Mouse (Mus musculus) embryonic facial prominence, embryonic 13.5 days (tissue): ENCODE results near the gene Camsap1. TPM values are rescaled to one million over a fixed set of nuclear protein-coding genes. Genes with fewer than 3 reads are reported as not detected.

Experiments
- ATAC-seq: fragments of 200-750 bp; cut with Nextera tagmentation; 2 replicates; pipeline ENCODE4 v1.8.0; 2017; ENCODE audit warnings: low read depth; ENCODE audit not compliant: insufficient number of reproducible peaks, insufficient read depth, low FRiP score, low TSS enrichment
- H3K27ac ChIP-seq: fragments of 300-500 bp; sonication (generic); 2 replicates; pipeline ENCODE4 v1.5.1; 2015; ENCODE audit warnings: moderate library complexity, mild to moderate bottlenecking, inconsistent platforms
- H3K27me3 ChIP-seq: fragments of 300-500 bp; sonication (generic); 2 replicates; pipeline ENCODE4 v1.6.1; 2015; ENCODE audit warnings: mild to moderate bottlenecking, inconsistent platforms
- H3K36me3 ChIP-seq: fragments of 300-500 bp; sonication (generic); 2 replicates; pipeline ENCODE4 v1.6.1; 2015; ENCODE audit warnings: mild to moderate bottlenecking, inconsistent platforms
- H3K4me1 ChIP-seq: fragments of 300-500 bp; sonication (generic); 2 replicates; pipeline ENCODE4 v1.6.1; 2015; ENCODE audit warnings: inconsistent platforms
- H3K4me2 ChIP-seq: fragments of 300-500 bp; sonication (generic); 2 replicates; pipeline ENCODE4 v1.6.1; 2015; ENCODE audit warnings: moderate library complexity, mild to moderate bottlenecking, inconsistent platforms
- H3K4me3 ChIP-seq: fragments of 300-500 bp; sonication (generic); 2 replicates; pipeline ENCODE4 v1.5.1; 2015; ENCODE audit warnings: mild to moderate bottlenecking, inconsistent platforms
- H3K9ac ChIP-seq: fragments of 300-500 bp; sonication (generic); 2 replicates; pipeline ENCODE4 v1.6.1; 2015; ENCODE audit warnings: mild to moderate bottlenecking, inconsistent platforms
- H3K9me3 ChIP-seq: fragments of 300-500 bp; sonication (generic); 2 replicates; pipeline ENCODE4 v1.6.1; 2016; ENCODE audit warnings: inconsistent platforms
- WGBS: fragments of 180-500 bp; shearing (Covaris S2); methylation state at CpG from one replicate; pipeline ENCODE4 v1.1.7; 2015; ENCODE audit warnings: mixed read lengths; 5-methylcytosine and 5-hydroxymethylcytosine counted together
- polyA plus RNA-seq: library from polyadenylated mRNA; unstranded; fragments of >200 nt; fragmentation: Nextera tagmentation; extraction: Ambion mirVana; gene quantifications from 2 replicates; pipeline ENCODE4 v1.2.1, GENCODE M21; 2015

The Camsap1 gene
- polyA plus RNA-seq, 1 experiment from 2014 or later: 15.0 TPM

DNA sequence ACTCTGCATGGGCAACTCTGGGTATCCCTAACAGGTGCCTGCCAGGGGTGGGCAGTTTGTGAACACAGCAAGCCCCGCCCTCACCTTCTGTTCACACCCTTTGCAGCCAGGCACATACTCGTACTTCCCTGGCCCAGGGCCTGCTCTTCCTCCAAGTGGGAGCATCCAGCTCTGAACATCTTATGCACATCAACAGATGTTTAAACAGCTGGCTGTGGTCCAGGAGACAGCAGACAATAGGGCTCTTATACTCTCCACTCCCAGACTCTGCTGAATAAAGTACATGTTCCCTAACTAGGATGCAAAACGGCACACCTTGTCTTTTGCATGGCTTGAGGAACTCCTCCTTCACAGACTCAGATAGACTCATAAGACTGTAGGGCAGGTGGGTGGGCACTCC lies 63.1 kb downstream of the Camsap1 start:
- H3K4me3 ChIP-seq: no peak overlapping the region
- no peak for ATAC-seq
- 51% methylated on average over 3 of the region's 3 CpGs for WGBS

DNA sequence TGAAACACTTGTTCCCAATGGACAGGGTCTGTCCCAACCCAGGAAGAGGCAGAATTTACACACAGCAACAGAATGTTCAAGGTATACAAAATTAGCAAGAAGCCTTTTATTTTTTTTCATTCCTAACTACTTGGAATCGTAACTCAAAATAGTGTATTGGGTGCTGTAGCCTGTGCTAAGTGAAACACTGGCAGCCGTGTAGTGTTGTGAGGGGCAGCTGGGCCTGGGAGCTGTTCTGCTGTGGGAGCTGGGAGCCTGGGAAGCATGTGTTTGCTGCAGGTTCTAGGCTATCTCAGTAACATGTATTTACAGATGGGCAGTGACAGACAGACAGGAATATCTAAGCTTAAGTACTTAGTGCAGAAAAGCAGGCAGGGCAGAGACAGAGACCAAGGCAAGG lies 64.7 kb downstream of the Camsap1 start:
- 86% methylated on average over 2 of the region's 2 CpGs for WGBS
- H3K27ac ChIP-seq: no peak overlapping the region
- no peak overlapping the region for H3K9ac ChIP-seq
- H3K36me3 ChIP-seq: no peaks in the 10 kb centered on the region
- no peak for ATAC-seq
- no peaks in the 10 kb centered on the region for H3K9me3 ChIP-seq
- H3K4me3 ChIP-seq: no peak overlapping the region
- no peak overlapping the region for H3K4me2 ChIP-seq
- H3K4me1 ChIP-seq: peaks cover 6% of the 10 kb centered on the region; the same call in 1 of the 2 replicates
- H3K27me3 ChIP-seq: no peaks in the 10 kb centered on the region

More for the DNA sequence above, 63.1 kb downstream of the Camsap1 start:
- no peak overlapping the region for H3K4me2 ChIP-seq
- no peak overlapping the region for H3K27ac ChIP-seq
- peaks cover 15% of the 10 kb centered on the region for H3K36me3 ChIP-seq
- no peak overlapping the region for H3K9ac ChIP-seq
- no peaks in the 10 kb centered on the region for H3K9me3 ChIP-seq
- peaks cover 6% of the 10 kb centered on the region; the same call in 1 of the 2 replicates for H3K4me1 ChIP-seq
- no peaks in the 10 kb centered on the region for H3K27me3 ChIP-seq

DNA sequence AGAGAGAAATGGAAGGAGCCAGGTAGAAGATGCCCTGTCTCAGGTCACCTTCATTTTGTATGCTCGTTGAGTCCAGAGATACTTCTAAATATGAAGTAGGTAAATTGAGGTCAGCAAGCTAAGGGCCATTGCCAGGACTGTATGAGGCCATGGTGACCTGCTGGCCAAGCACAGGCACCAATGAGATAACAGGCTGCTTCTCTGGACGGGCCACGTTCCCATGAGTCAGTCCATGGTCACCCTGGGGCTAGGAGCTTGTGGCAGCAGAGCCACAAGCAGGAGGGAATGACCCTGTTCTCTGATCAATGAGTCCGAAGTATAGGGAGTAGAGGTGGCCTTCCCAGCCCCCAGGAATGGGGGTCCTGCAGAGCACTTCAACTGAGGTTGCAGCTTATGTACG lies 68.3 kb downstream of the Camsap1 start:
- H3K4me1 ChIP-seq: no peaks in the 10 kb centered on the region; the same call in 1 of the 2 replicates
- H3K9me3 ChIP-seq: no peaks in the 10 kb centered on the region
- no peaks in the 10 kb centered on the region for H3K27me3 ChIP-seq
- no peak for ATAC-seq
- no peak overlapping the region for H3K4me3 ChIP-seq
- H3K27ac ChIP-seq: no peak overlapping the region
- H3K4me2 ChIP-seq: no peak overlapping the region
- H3K36me3 ChIP-seq: no peaks in the 10 kb centered on the region
- no peak overlapping the region for H3K9ac ChIP-seq
- 83% methylated on average over 5 of the region's 5 CpGs for WGBS

DNA sequence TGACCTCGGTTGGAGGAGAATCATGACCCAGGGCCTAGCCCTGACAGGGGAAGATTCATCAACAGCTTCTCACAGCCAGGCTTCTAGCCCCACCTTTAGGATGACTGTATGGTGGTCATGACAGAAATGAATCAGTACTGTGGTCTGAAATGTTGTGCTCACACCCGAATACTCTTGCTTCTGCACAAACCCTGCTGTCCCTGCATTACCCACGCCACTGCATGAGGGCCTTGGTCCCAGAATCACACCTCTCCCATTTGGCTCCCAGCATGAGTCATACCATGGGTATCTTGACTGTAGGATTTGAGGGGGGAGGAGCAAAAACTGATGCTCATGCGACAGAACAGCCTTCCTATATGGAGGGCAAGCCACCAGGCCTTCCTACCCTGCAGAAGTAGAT lies 68.9 kb downstream of the Camsap1 start:
- no peaks in the 10 kb centered on the region for H3K36me3 ChIP-seq
- H3K4me2 ChIP-seq: no peak overlapping the region
- WGBS: 82% methylated on average over 4 of the region's 4 CpGs
- H3K9me3 ChIP-seq: no peaks in the 10 kb centered on the region
- no peaks in the 10 kb centered on the region for H3K4me1 ChIP-seq
- no peaks in the 10 kb centered on the region for H3K27me3 ChIP-seq
- no peak overlapping the region for H3K9ac ChIP-seq
- no peak overlapping the region for H3K4me3 ChIP-seq
- ATAC-seq: no peak
- H3K27ac ChIP-seq: no peak overlapping the region

DNA sequence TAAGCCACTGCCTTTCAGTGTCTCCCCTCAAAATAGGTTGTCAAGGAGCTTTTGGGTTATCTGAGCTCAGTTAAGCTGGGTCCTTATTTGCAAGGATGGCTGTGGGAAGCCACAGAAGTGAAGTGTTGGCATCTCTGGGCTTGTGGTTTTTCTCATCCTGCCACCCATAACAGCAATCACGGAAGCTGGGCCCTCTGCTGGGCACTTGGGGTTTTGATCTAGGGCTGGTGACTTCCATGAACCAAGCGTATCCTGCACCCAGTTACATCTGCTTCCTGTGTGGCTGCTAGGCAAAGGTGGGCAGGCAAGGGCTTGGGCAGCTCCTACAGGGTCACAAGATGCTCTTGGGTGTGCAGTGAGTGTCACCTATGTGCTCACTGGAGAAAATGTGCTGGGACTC lies 69.8 kb downstream of the Camsap1 start:
- Histone ChIP-seq H3K36me3 (no peaks in the 10 kb centered on the region), H3K27me3 (no peaks in the 10 kb centered on the region), H3K9me3 (no peaks in the 10 kb centered on the region), H3K27ac (no peak overlapping the region), H3K4me3 (no peak overlapping the region), H3K9ac (no peak overlapping the region), H3K4me1 (no peaks in the 10 kb centered on the region), H3K4me2 (no peak overlapping the region)
- ATAC-seq: no peak
- 47% methylated on average over 2 of the region's 2 CpGs for WGBS

DNA sequence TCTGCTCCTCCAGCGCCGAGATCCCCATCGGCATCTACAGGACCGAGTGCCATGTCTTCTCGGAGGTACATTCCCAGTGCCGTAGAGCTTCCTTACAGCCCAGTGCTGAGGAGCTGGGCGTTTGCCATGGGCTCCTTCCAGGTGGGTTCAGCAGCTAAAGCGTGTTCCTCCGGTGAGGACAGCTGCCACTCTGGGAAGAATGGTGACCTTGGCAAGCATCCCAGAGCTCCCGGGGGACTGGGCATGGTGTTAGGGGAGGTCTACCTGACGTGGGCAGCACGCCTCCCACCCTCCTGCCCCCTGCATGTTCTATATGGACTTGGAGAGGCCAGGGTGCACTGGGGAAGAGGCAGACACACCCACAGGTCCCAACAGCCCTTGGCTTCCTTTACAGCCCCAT lies 73.2 kb downstream of the Camsap1 start:
- Histone ChIP-seq H3K27ac (no peak overlapping the region), H3K36me3 (no peaks in the 10 kb centered on the region), H3K4me3 (no peak overlapping the region), H3K9me3 (no peaks in the 10 kb centered on the region), H3K4me1 (no peaks in the 10 kb centered on the region), H3K27me3 (no peaks in the 10 kb centered on the region), H3K4me2 (no peak overlapping the region), H3K9ac (no peak overlapping the region)
- no peak for ATAC-seq
- 80% methylated on average over 12 of the region's 12 CpGs for WGBS

DNA sequence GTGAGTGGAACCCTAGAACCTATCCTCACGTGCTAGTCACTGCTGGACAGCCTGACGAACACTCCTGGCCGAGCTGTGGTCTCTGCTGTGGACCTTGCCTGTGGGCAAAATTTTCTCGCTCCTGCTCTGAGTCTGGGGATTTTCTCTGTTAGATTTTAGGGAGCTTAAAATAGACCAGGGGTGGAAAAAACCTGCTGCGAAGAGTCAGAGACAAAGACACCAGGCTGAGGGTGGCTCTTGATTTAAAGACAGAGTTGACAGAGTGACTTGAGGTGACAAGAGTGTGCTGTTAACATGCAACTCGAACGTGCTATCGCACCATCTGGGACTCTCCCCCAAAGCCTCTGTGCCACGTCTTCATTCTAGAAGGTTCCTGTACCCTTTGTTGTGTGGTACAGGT lies 84.1 kb downstream of the Camsap1 start:
- Histone ChIP-seq H3K4me2 (no peak overlapping the region), H3K9me3 (no peaks in the 10 kb centered on the region), H3K27ac (no peak overlapping the region), H3K4me1 (no peaks in the 10 kb centered on the region), H3K36me3 (no peaks in the 10 kb centered on the region), H3K27me3 (no peaks in the 10 kb centered on the region), H3K4me3 (no peak overlapping the region), H3K9ac (no peak overlapping the region)
- ATAC-seq: no peak
- WGBS: 75% methylated on average over 9 of the region's 9 CpGs

DNA sequence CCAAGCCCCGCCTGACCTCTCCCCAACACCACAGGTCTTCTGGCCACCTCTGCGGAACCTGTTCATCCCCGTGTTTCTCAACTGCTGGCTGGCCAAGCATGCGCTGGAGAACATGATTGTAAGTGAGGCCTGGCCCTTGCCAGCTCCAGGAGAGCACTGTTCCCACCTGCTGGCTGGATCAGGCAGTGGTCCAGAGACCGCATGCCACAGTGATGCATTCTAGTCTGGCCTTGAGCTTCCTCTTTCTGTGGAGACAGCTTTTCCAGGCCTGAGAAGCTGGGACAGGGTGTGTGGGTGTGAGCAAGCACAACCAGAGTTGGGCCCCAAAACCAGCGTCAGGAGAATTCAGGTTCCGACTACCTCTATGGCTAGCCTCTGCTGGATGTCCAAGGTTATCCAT lies 90.6 kb downstream of the Camsap1 start:
- Histone ChIP-seq H3K36me3 (no peaks in the 10 kb centered on the region), H3K27ac (no peak overlapping the region), H3K9ac (no peak overlapping the region), H3K4me3 (no peak overlapping the region), H3K4me1 (no peaks in the 10 kb centered on the region), H3K27me3 (no peaks in the 10 kb centered on the region), H3K9me3 (no peaks in the 10 kb centered on the region), H3K4me2 (no peak overlapping the region)
- WGBS: 81% methylated on average over 7 of the region's 7 CpGs
- no peak for ATAC-seq

DNA sequence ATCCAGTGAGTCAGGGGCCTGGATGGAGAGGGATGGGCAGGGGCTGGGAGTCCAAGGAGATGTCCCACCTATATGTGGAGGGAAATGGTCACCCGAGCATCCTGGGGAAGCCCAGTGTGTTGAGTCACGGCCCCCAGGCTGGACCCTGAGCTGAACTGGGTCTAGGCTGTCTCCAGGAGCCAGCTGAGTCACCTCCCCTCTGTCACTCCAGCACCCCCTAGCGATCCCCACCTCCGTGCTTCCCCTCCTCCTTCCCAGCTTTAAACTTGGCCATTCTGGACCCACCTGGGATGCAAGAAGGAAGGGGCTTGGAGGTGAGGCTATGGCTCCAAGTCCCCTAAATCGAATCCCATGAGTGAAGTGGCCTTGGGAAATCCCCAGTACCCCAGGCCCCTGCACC lies 94.9 kb downstream of the Camsap1 start:
- Histone ChIP-seq H3K4me1 (no peaks in the 10 kb centered on the region), H3K4me2 (no peak overlapping the region)

DNA sequence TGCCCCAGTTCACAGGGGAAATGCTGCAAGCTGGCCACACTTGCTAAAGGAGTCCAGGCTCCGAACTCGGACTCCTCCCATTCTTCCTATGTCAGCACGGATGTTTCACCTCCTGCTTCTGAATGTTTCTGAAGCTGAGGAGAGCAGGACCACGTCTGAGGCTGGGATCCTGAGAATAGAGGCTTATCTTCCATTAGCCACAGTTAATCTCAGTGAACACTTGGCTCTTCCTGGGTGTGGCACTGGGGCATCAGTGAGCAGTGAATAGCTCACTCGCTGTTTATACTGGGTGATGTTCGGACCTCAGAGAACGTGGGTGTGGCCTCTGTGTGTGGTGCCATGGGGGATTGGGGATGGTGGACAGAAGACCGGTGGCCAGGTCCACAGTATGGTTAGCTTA lies 95.9 kb downstream of the Camsap1 start:
- Histone ChIP-seq H3K27me3 (no peaks in the 10 kb centered on the region), H3K4me3 (no peak overlapping the region), H3K4me1 (no peaks in the 10 kb centered on the region), H3K4me2 (no peak overlapping the region), H3K9me3 (no peaks in the 10 kb centered on the region), H3K27ac (no peak overlapping the region), H3K36me3 (no peaks in the 10 kb centered on the region), H3K9ac (no peak overlapping the region)
- 65% methylated on average over 8 of the region's 8 CpGs for WGBS
- ATAC-seq: no peak

More for the DNA sequence above, 94.9 kb downstream of the Camsap1 start:
- 56% methylated on average over 5 of the region's 5 CpGs for WGBS
- Histone ChIP-seq H3K27me3 (no peaks in the 10 kb centered on the region), H3K9me3 (no peaks in the 10 kb centered on the region), H3K36me3 (no peaks in the 10 kb centered on the region), H3K27ac (no peak overlapping the region), H3K9ac (no peak overlapping the region), H3K4me3 (no peak overlapping the region)
- ATAC-seq: no peak

DNA sequence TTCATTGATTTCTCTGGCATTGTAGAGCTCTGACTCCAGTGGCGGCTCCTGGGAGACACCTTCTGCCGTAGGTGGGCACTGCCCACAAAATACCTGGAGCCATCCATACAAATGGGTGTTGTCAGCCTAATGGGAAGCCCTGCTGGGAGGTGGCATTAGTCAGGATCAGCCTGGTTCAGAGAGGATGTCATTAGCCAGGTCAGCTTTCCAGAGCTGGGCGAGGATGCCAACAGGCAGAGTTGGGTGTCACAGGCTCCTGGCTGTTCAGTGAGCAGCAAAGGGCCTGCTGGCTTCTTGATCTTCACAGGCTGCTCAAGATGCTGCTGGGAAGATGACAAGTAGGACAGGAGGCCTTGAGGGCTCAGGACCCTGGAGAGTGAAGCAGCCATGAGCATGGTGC lies 98.3 kb downstream of the Camsap1 start:
- no peak for ATAC-seq
- no peaks in the 10 kb centered on the region for H3K27me3 ChIP-seq
- H3K4me2 ChIP-seq: no peak overlapping the region
- no peak overlapping the region for H3K4me3 ChIP-seq
- H3K27ac ChIP-seq: no peak overlapping the region
- 89% methylated on average over 3 of the region's 3 CpGs for WGBS
- H3K4me1 ChIP-seq: no peaks in the 10 kb centered on the region
- no peaks in the 10 kb centered on the region for H3K36me3 ChIP-seq
- no peaks in the 10 kb centered on the region for H3K9me3 ChIP-seq
- no peak overlapping the region for H3K9ac ChIP-seq

DNA sequence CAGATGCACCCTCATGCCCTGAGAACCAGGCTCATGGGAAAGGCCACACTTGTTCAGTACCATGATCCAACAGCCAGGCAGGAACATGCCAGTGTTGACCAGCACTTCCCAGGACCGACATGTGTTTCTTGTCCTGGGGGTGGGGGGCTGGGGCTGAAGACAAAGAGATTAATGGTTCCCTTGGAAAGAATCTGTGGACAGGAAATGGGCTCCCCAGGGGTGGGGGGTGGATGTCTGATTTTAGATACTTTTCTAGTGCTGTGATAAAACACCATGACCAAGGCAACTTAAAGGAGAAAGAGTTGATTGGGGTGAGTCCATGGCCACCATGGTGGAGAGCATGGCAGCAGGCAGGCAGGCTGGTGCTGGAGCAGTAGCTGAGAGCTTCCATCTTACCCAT lies 100.8 kb downstream of the Camsap1 start:
- no peaks in the 10 kb centered on the region for H3K36me3 ChIP-seq
- WGBS: 18% methylated on average over 1 of the region's 1 CpGs
- peaks cover 6% of the 10 kb centered on the region for H3K4me1 ChIP-seq
- no peak overlapping the region for H3K9ac ChIP-seq
- peaks cover 24% of the 10 kb centered on the region for H3K27me3 ChIP-seq
- H3K27ac ChIP-seq: no peak overlapping the region
- H3K9me3 ChIP-seq: no peaks in the 10 kb centered on the region
- H3K4me3 ChIP-seq: no peak overlapping the region
- no peak overlapping the region for H3K4me2 ChIP-seq
- no peak for ATAC-seq

DNA sequence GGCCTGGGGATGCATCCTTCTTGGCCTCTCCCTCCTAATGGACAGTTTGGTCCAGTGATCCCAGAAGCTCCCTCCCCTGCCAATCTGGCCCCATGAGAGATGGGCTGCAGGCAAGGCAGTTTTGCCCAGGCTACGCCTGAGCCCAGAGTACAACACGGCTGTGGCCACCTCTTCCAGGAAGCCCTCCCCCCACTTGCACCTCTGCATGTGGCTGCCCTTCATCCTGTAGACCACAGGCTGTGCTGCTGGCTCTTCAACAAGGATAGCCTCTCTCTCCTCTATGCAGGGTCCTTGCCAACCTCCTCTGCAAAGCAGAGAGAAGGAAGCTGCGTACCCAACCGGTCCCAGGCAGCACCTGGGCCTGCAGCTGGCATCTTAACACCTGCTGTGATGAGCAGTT lies 104.0 kb downstream of the Camsap1 start:
- Histone ChIP-seq H3K36me3 (no peaks in the 10 kb centered on the region), H3K4me1 (peaks cover 6% of the 10 kb centered on the region), H3K4me2 (no peak overlapping the region), H3K27me3 (peaks cover 48% of the 10 kb centered on the region), H3K9ac (no peak overlapping the region), H3K4me3 (no peak overlapping the region), H3K27ac (no peak overlapping the region), H3K9me3 (peaks cover 3% of the 10 kb centered on the region; the same call in 1 of the 2 replicates)
- WGBS: 74% methylated on average over 4 of the region's 4 CpGs
- no peak for ATAC-seq
